Mouse (Mus musculus): ENCODE measurements at regions not wholly inside any gene's neighbourhood (a gene's known extent, or its start where the extent isn't known, plus 50 kb on each side); places are given as distances from the start of the nearest gene placed in this dataset.

- no peaks in the 10 kb centered on the region for H3K27me3 ChIP-seq (ENCODE audit: control insufficient read depth, insufficient read depth, low read length)
- TF ChIP-seq CTCF (IDR thresholded peaks at IDR 0.05; ENCODE audit: borderline replicate concordance, insufficient read depth, low read depth, low read length) (no peak), POLR2A (IDR thresholded peaks at IDR 0.05; ENCODE audit: borderline replicate concordance, insufficient read depth, low read length) (no peak)
- 56% methylated on average over 7 of the region's 7 CpGs for WGBS
- no peak overlapping the region for H3K27ac ChIP-seq (ENCODE audit: insufficient read depth, low read length)
- no peaks in the 10 kb centered on the region for H3K4me1 ChIP-seq (ENCODE audit: control insufficient read depth, insufficient read depth, low read length)
- no peak for DNase-seq
- no peak overlapping the region for H3K4me3 ChIP-seq (replicated peaks; ENCODE audit: insufficient read depth, low read depth, low read length)
Measured at GRCm38 (mm10) chr9:22937686-22938391, 285.0 kb upstream of the Bmper start.

- no peak overlapping the region for H3K27ac ChIP-seq (ENCODE audit: insufficient read depth, low read length)
- WGBS, result 53% methylated on average over 6 of the region's 6 CpGs
- DNase-seq, result no peak
- H3K4me1 ChIP-seq (ENCODE audit: control insufficient read depth, insufficient read depth, low read length), result no peaks in the 10 kb centered on the region
- no peaks in the 10 kb centered on the region for H3K27me3 ChIP-seq (ENCODE audit: control insufficient read depth, insufficient read depth, low read length)
- TF ChIP-seq CTCF (IDR thresholded peaks at IDR 0.05; ENCODE audit: borderline replicate concordance, insufficient read depth, low read depth, low read length) (no peak), POLR2A (IDR thresholded peaks at IDR 0.05; ENCODE audit: borderline replicate concordance, insufficient read depth, low read length) (no peak)
- no peak overlapping the region for H3K4me3 ChIP-seq (replicated peaks; ENCODE audit: insufficient read depth, low read depth, low read length)
Measured at GRCm38 (mm10) chr9:22944992-22945391, 277.9 kb upstream of the Bmper start.

- Histone ChIP-seq H3K27ac (ENCODE audit: insufficient read depth, low read length) (no peak overlapping the region), H3K4me3 (replicated peaks; ENCODE audit: insufficient read depth, low read depth, low read length) (no peak overlapping the region), H3K27me3 (ENCODE audit: control insufficient read depth, insufficient read depth, low read length) (no peaks in the 10 kb centered on the region), H3K4me1 (ENCODE audit: control insufficient read depth, insufficient read depth, low read length) (no peaks in the 10 kb centered on the region)
- 56% methylated on average over 8 of the region's 8 CpGs for WGBS
- no peak for TF ChIP-seq POLR2A (IDR thresholded peaks at IDR 0.05; ENCODE audit: borderline replicate concordance, insufficient read depth, low read length)
- TF ChIP-seq CTCF (IDR thresholded peaks at IDR 0.05; ENCODE audit: borderline replicate concordance, insufficient read depth, low read depth, low read length), result no peak
- no peak for DNase-seq
Measured at GRCm38 (mm10) chr9:22945426-22945955, 277.4 kb upstream of the Bmper start.

GRCm38 (mm10) chr9:22952571-22953442 is 270.1 kb upstream of the Bmper start:
- TF ChIP-seq CTCF (IDR thresholded peaks at IDR 0.05; ENCODE audit: borderline replicate concordance, insufficient read depth, low read depth, low read length) (no peak), POLR2A (IDR thresholded peaks at IDR 0.05; ENCODE audit: borderline replicate concordance, insufficient read depth, low read length) (no peak)
- Histone ChIP-seq H3K27me3 (ENCODE audit: control insufficient read depth, insufficient read depth, low read length) (no peaks in the 10 kb centered on the region), H3K4me1 (ENCODE audit: control insufficient read depth, insufficient read depth, low read length) (no peaks in the 10 kb centered on the region), H3K4me3 (replicated peaks; ENCODE audit: insufficient read depth, low read depth, low read length) (no peak overlapping the region), H3K27ac (ENCODE audit: insufficient read depth, low read length) (no peak overlapping the region)
- WGBS, result 78% methylated on average over 16 of the region's 16 CpGs
- no peak for DNase-seq

GRCm38 (mm10) chr9:22962269-22962815 is 260.5 kb upstream of the Bmper start:
- Histone ChIP-seq H3K27ac (ENCODE audit: insufficient read depth, low read length) (no peak overlapping the region), H3K4me3 (replicated peaks; ENCODE audit: insufficient read depth, low read depth, low read length) (no peak overlapping the region), H3K4me1 (ENCODE audit: control insufficient read depth, insufficient read depth, low read length) (no peaks in the 10 kb centered on the region), H3K27me3 (ENCODE audit: control insufficient read depth, insufficient read depth, low read length) (no peaks in the 10 kb centered on the region)
- no peak for DNase-seq
- WGBS, result 83% methylated on average over 7 of the region's 7 CpGs
- TF ChIP-seq POLR2A (IDR thresholded peaks at IDR 0.05; ENCODE audit: borderline replicate concordance, insufficient read depth, low read length) (no peak), CTCF (IDR thresholded peaks at IDR 0.05; ENCODE audit: borderline replicate concordance, insufficient read depth, low read depth, low read length) (no peak)

GRCm38 (mm10) chr9:22971312-22971711 is 251.6 kb upstream of the Bmper start:
- no peaks in the 10 kb centered on the region for H3K4me1 ChIP-seq (ENCODE audit: control insufficient read depth, insufficient read depth, low read length)
- TF ChIP-seq POLR2A (IDR thresholded peaks at IDR 0.05; ENCODE audit: borderline replicate concordance, insufficient read depth, low read length) (no peak), CTCF (IDR thresholded peaks at IDR 0.05; ENCODE audit: borderline replicate concordance, insufficient read depth, low read depth, low read length) (no peak)
- DNase-seq, result no peak
- H3K27me3 ChIP-seq (ENCODE audit: control insufficient read depth, insufficient read depth, low read length), result no peaks in the 10 kb centered on the region
- no peak overlapping the region for H3K4me3 ChIP-seq (replicated peaks; ENCODE audit: insufficient read depth, low read depth, low read length)
- H3K27ac ChIP-seq (ENCODE audit: insufficient read depth, low read length), result no peak overlapping the region
- WGBS, result 85% methylated on average over 4 of the region's 4 CpGs

GRCm38 (mm10) chr9:22976748-22977147 is 246.1 kb upstream of the Bmper start:
- no peaks in the 10 kb centered on the region for H3K27me3 ChIP-seq (ENCODE audit: control insufficient read depth, insufficient read depth, low read length)
- no peak for DNase-seq
- no peak overlapping the region for H3K4me3 ChIP-seq (replicated peaks; ENCODE audit: insufficient read depth, low read depth, low read length)
- WGBS, result 65% methylated on average over 9 of the region's 9 CpGs
- no peaks in the 10 kb centered on the region for H3K4me1 ChIP-seq (ENCODE audit: control insufficient read depth, insufficient read depth, low read length)
- H3K27ac ChIP-seq (ENCODE audit: insufficient read depth, low read length), result no peak overlapping the region
- no peak for TF ChIP-seq POLR2A (IDR thresholded peaks at IDR 0.05; ENCODE audit: borderline replicate concordance, insufficient read depth, low read length)
- TF ChIP-seq CTCF (IDR thresholded peaks at IDR 0.05; ENCODE audit: borderline replicate concordance, insufficient read depth, low read depth, low read length), result no peak
